Mouse (Mus musculus) liver, adult 2 months (tissue): ENCODE results near the gene Ednrb.

Experiments used
- CTCF ChIP-seq: fragments of 200-500 bp; IDR thresholded peaks from 2 replicates; pipeline ENCODE4 v1.5.1; 2011; ENCODE audit warnings: low read depth, low read length, control low read depth
- POLR2A ChIP-seq: fragments of 200-500 bp; IDR thresholded peaks from 2 replicates; pipeline ENCODE4 v1.6.1; 2011; ENCODE audit warnings: low read length, control low read depth; ENCODE audit not compliant: insufficient read depth; ENCODE audit errors: extremely low read depth

GRCm38 (mm10) chr14:103787547-103787946 lies 56.7 kb downstream of the Ednrb start:
- TF ChIP-seq CTCF (no peak), POLR2A (no peak)
